Mouse (Mus musculus) kidney, adult 2 months (tissue): ENCODE data around the gene Zfp384. TPM values are rescaled to one million over a fixed set of nuclear protein-coding genes. Genes with fewer than 3 reads are reported as not detected.
"Not testable (repeated sequence)": the region's sequence is repeated elsewhere in the genome, so short reads cannot be mapped to it uniquely, and the experiment has no call there.

Experiments
- DNase-seq: peaks from one replicate; pipeline ENCODE4 v3.0.0; 2021
- H3K27ac ChIP-seq: fragments of 200-500 bp; 2 replicates; pipeline ENCODE4 v1.5.1; 2012; ENCODE audit warnings: low read depth, low read length, control low read depth, inconsistent platforms; ENCODE audit not compliant: insufficient read depth
- H3K27me3 ChIP-seq: fragments of 200-500 bp; replicated peaks from 2 replicates; pipeline ENCODE4 v1.6.1; 2012; ENCODE audit warnings: mild to moderate bottlenecking, moderate library complexity, low read length, inconsistent platforms; ENCODE audit not compliant: control insufficient read depth, insufficient read depth
- H3K36me3 ChIP-seq: fragments of 200-500 bp; 2 replicates; pipeline ENCODE4 v1.6.1; 2012; ENCODE audit warnings: mild to moderate bottlenecking, moderate library complexity, low read length, inconsistent platforms; ENCODE audit not compliant: control insufficient read depth, insufficient read depth
- H3K4me1 ChIP-seq: fragments of 200-500 bp; 2 replicates; pipeline ENCODE4 v1.6.1; 2011; ENCODE audit warnings: low read length; ENCODE audit not compliant: control insufficient read depth, insufficient read depth
- H3K4me3 ChIP-seq: fragments of 200-500 bp; 2 replicates; pipeline ENCODE4 v1.5.1; 2011; ENCODE audit warnings: mild to moderate bottlenecking, low read depth, low read length, control low read depth; ENCODE audit not compliant: insufficient read depth
- CTCF ChIP-seq: fragments of 200-500 bp; conservative IDR thresholded peaks from 2 replicates; pipeline ENCODE4 v1.5.1; 2011; ENCODE audit warnings: low read depth, mild to moderate bottlenecking, control low read depth, low read length, moderate library complexity, mixed read lengths; ENCODE audit not compliant: insufficient read depth, insufficient read length
- POLR2A ChIP-seq: fragments of 200-500 bp; IDR thresholded peaks from one replicate; pipeline ENCODE4 v1.6.1; 2011; ENCODE audit warnings: low read depth, low read length, control low read depth
- WGBS: fragments of 180-500 bp; shearing (Covaris S2); methylation state at CpG from one replicate; pipeline ENCODE4 v1.1.7; 2018; 5-methylcytosine and 5-hydroxymethylcytosine counted together
- polyA plus RNA-seq: library from polyadenylated mRNA; depleted of rRNA; stranded (reverse); fragments of >200 nt; gene quantifications from 2 replicates; pipeline ENCODE4 v1.2.3, GENCODE M21; 2012

The Zfp384 gene
- polyA plus RNA-seq, 1 experiment: 37.8 TPM

DNA sequence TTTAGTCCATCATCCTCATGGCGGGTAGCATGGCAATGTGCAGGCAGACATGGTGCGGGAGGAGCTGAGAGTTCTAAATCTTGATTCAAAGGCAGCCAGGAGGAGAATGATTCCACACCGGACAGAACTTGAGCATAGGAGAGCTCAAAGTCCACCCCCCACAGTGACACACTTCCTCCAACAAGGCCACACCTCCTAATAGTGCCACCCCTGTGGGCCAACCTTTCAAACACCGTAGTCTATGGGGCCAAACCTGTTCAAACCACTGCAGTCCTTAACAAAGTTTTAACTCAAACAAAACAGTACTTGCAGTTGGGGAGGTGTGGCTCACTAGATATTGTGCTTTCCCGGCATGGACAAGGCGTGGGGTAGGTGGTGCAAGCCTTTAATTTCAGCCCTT, 55.0 kb downstream of the Zfp384 start:
- Histone ChIP-seq H3K36me3 (no peaks in the 10 kb centered on the region), H3K27ac (no peak overlapping the region), H3K4me3 (no peak overlapping the region), H3K4me1 (no peaks in the 10 kb centered on the region), H3K27me3 (no peaks in the 10 kb centered on the region)
- peak; percentile 34 for DNase-seq
- TF ChIP-seq POLR2A (no peak), CTCF (no peak)
- 79% methylated on average over 6 of the region's 6 CpGs for WGBS

DNA sequence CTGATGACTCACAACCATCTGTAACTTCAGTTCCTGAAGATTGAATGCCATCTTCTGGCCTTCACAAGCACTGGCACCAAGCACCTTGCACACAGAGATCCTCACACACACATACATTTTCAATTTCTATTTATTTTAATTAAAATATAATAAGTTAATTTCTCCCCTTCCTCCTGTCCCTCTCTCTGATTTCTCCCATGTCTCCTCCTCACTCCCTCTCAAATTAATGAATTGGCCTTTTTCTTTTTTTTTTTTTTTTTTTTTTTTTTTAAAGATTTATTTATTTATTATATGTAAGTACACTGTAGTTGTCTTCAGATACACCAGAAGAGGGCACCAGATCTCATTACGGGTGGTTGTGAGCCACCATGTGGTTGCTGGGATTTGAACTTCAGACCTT, 56.3 kb downstream of the Zfp384 start:
- not testable (repeated sequence) for H3K4me1 ChIP-seq, H3K4me3 ChIP-seq, H3K27ac ChIP-seq, DNase-seq, H3K36me3 ChIP-seq, H3K27me3 ChIP-seq
- WGBS: no CpG with 5 or more reads among the region's 1 CpGs

DNA sequence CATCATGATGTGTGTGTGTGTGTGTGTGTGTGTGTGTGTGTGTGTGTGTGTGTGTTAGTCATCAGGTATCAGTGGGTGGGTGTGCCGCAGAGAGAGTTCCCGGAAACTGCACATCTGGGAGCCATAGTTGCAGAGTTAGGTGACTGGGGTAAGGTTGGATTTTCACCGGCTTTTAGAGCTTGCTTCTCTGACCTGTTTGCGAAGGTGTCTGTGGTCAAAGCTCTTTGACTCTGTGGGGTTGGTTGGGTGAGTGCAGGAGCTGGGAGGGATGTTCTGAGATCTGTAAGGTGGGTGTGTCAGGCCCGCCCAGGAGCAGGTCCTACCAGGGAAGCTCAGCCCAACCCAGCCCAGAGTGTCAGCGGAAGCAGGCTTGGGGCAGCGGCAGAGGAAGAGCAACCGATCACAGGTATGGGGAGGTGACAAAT, 58.6 kb downstream of the Zfp384 start, which contains the start of gene Lpar5:
Gene Lpar5 (plus strand): TSS at position 350 of the 425 bp plus-strand sequence.
- no peak within 1 kb of the TSS for H3K27ac ChIP-seq
- DNase-seq: no peak
- no peak within 1 kb of the TSS for H3K4me3 ChIP-seq
- no peaks in the 10 kb centered on the region for H3K36me3 ChIP-seq
- TF ChIP-seq CTCF: no peak
- 64% methylated on average over 8 of the region's 8 CpGs for WGBS
- H3K27me3 ChIP-seq: no peaks in the 10 kb centered on the region
- no peaks in the 10 kb centered on the region for H3K4me1 ChIP-seq

DNA sequence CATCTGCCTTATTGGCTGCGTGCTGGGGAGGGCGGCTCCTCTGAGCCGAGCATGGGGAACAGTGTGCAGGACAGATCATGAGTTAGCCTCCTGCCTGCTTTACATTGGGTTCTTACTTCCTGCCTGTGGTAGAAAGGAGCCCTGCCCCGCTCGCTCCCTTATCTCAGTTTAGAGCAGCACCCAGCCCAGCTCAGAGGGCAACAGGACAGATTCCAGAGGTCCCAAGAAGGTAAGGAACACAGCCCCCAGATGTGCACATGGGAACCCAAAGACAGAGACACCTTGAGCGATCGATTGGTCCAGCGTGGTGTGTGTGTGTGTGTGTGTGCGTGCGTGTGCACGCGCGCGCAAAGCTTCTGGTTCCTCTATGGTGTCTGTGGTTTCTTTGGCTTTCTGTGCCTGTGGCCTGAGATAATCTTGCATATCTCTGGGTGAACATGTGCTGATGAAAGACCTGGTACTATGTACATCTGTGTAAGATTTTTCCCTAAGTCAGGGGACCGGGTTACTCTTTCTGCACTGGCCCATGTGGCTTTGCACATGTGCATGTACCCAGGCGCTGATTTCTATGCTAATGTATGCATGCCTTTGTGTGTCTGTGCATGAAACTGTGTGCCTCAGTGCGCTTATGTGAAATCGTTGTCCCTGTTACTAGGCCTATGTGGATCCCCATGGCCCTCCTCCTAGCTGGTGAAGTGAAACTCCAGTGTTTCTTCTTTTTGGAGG, 62.4 kb downstream of the Zfp384 start:
- peak; percentile 19 for DNase-seq
- no peaks in the 10 kb centered on the region for H3K27me3 ChIP-seq
- WGBS: 84% methylated on average over 18 of the region's 18 CpGs
- no peaks in the 10 kb centered on the region for H3K4me1 ChIP-seq
- H3K4me3 ChIP-seq: no peak overlapping the region
- H3K36me3 ChIP-seq: no peaks in the 10 kb centered on the region
- H3K27ac ChIP-seq: no peak overlapping the region
- no peak for TF ChIP-seq POLR2A
- no peak for TF ChIP-seq CTCF

DNA sequence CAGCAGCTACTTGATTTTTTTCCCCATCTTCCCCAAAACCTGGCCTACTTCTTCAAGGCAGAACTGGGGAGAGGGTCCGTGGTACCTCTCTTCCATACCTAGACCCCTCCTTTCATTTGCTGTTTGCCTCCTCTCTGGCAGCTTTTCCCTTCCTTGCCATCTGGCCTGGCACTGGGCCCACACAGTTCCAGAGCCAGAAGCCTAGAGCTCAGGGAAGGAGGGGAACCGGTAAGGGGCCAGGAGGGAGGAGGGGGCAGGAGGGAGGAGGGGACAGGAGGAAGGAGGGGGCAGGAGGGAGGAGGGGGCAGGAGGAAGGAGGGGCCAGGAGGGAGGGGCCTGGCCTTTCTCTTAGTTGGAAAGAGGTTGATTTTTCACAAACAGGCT, 62.9 kb downstream of the Zfp384 start:
- DNase-seq: peak; percentile 16
- Histone ChIP-seq H3K27me3 (no peaks in the 10 kb centered on the region), H3K27ac (no peak overlapping the region), H3K4me1 (no peaks in the 10 kb centered on the region), H3K4me3 (no peak overlapping the region; the same call in 1 of the 2 replicates), H3K36me3 (no peaks in the 10 kb centered on the region)
- TF ChIP-seq CTCF (no peak), POLR2A (no peak)
- WGBS: 29% methylated on average over 2 of the region's 2 CpGs

DNA sequence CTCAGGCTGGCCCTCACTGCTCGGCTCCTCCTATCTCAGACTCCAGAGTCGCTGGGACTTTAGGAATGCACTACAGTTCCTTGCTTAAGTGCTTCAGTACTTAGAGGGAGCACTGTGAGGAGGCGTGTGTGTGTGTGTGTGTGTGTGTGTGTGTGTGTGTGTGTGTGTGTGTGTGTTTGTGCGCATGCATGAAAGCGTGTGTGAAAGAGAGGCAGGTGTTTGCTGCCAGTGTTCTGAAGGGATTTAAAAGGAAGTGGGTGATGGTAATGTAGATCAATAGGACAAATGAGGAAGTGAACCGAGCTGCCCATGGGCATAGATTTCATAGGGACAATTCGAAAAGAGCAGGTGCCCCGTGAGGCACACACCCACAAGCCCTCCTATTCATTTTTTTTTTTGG, 64.9 kb downstream of the Zfp384 start:
- no peak for DNase-seq
- no peaks in the 10 kb centered on the region for H3K27me3 ChIP-seq
- no peak overlapping the region for H3K27ac ChIP-seq
- H3K4me1 ChIP-seq: no peaks in the 10 kb centered on the region
- 67% methylated on average over 8 of the region's 8 CpGs for WGBS
- no peaks in the 10 kb centered on the region for H3K36me3 ChIP-seq
- TF ChIP-seq CTCF (no peak), POLR2A (no peak)
- no peak overlapping the region for H3K4me3 ChIP-seq

DNA sequence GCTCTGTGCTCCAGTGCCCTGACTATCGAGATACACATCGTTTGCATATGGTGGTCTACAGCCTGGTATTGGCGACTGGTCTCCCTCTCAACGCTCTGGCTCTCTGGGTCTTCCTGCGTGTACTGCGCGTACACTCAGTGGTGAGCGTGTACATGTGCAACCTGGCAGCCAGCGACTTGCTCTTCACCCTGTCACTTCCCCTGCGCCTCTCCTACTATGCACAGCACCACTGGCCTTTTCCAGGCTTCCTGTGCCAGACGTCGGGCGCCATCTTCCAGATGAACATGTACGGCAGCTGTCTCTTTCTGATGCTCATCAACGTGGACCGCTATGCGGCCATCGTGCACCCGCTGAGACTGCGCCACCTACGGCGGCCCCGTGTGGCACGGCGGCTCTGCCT, 72.4 kb downstream of the Zfp384 start:
- H3K4me1 ChIP-seq: no peaks in the 10 kb centered on the region
- peak overlapping the region; percentile 40; the same call in 1 of the 2 replicates for H3K4me3 ChIP-seq
- H3K27ac ChIP-seq: no peak overlapping the region
- no peaks in the 10 kb centered on the region for H3K36me3 ChIP-seq
- no peak for DNase-seq
- WGBS: 26% methylated on average over 25 of the region's 25 CpGs
- H3K27me3 ChIP-seq: no peaks in the 10 kb centered on the region
- TF ChIP-seq POLR2A (no peak), CTCF (no peak)
